Mouse (Mus musculus) kidney, adult 2 months (tissue): ENCODE measurements at regions not wholly inside any gene's neighbourhood (a gene's known extent, or its start where the extent isn't known, plus 50 kb on each side); places are given as distances from the start of the nearest gene placed in this dataset.

Experiments
- DNase-seq: peaks from one replicate; pipeline ENCODE4 v3.0.0; 2021
- H3K27ac ChIP-seq: fragments of 200-500 bp; 2 replicates; pipeline ENCODE4 v1.5.1; 2012; ENCODE audit warnings: low read depth, low read length, control low read depth, inconsistent platforms; ENCODE audit not compliant: insufficient read depth
- H3K27me3 ChIP-seq: fragments of 200-500 bp; replicated peaks from 2 replicates; pipeline ENCODE4 v1.6.1; 2012; ENCODE audit warnings: mild to moderate bottlenecking, moderate library complexity, low read length, inconsistent platforms; ENCODE audit not compliant: control insufficient read depth, insufficient read depth
- H3K36me3 ChIP-seq: fragments of 200-500 bp; 2 replicates; pipeline ENCODE4 v1.6.1; 2012; ENCODE audit warnings: mild to moderate bottlenecking, moderate library complexity, low read length, inconsistent platforms; ENCODE audit not compliant: control insufficient read depth, insufficient read depth
- H3K4me1 ChIP-seq: fragments of 200-500 bp; 2 replicates; pipeline ENCODE4 v1.6.1; 2011; ENCODE audit warnings: low read length; ENCODE audit not compliant: control insufficient read depth, insufficient read depth
- H3K4me3 ChIP-seq: fragments of 200-500 bp; 2 replicates; pipeline ENCODE4 v1.5.1; 2011; ENCODE audit warnings: mild to moderate bottlenecking, low read depth, low read length, control low read depth; ENCODE audit not compliant: insufficient read depth
- CTCF ChIP-seq: fragments of 200-500 bp; conservative IDR thresholded peaks from 2 replicates; pipeline ENCODE4 v1.5.1; 2011; ENCODE audit warnings: low read depth, mild to moderate bottlenecking, control low read depth, low read length, moderate library complexity, mixed read lengths; ENCODE audit not compliant: insufficient read depth, insufficient read length
- POLR2A ChIP-seq: fragments of 200-500 bp; IDR thresholded peaks from one replicate; pipeline ENCODE4 v1.6.1; 2011; ENCODE audit warnings: low read depth, low read length, control low read depth
- WGBS: fragments of 180-500 bp; shearing (Covaris S2); methylation state at CpG from one replicate; pipeline ENCODE4 v1.1.7; 2018; 5-methylcytosine and 5-hydroxymethylcytosine counted together

DNA sequence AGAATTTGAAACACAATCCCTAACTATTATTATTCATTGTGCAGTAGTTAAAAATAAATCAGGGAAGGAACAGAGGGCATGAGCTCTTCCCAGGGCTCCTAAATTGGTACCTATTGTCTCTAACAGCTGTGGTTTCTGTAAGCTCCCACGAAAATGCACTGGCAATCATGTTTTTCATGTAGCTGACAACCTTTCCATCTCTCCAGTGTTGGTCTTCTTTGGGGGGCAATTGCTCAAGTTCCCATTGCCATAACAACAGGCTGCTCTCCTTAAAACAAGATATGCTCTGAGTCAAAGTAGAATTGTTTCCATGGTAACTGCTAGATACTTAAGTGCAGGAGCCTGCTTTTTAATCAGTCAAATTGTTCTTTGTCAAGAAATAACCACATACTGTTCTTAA is 322.7 kb downstream of the Fam198b start:
- H3K27me3 ChIP-seq, result no peaks in the 10 kb centered on the region
- H3K4me3 ChIP-seq, result no peak overlapping the region
- no peaks in the 10 kb centered on the region for H3K36me3 ChIP-seq
- 22% methylated on average over 1 of the region's 1 CpGs for WGBS
- no peak overlapping the region for H3K27ac ChIP-seq
- no peak for DNase-seq
- H3K4me1 ChIP-seq, result no peaks in the 10 kb centered on the region
- no peak for TF ChIP-seq CTCF
- TF ChIP-seq POLR2A, result no peak

DNA sequence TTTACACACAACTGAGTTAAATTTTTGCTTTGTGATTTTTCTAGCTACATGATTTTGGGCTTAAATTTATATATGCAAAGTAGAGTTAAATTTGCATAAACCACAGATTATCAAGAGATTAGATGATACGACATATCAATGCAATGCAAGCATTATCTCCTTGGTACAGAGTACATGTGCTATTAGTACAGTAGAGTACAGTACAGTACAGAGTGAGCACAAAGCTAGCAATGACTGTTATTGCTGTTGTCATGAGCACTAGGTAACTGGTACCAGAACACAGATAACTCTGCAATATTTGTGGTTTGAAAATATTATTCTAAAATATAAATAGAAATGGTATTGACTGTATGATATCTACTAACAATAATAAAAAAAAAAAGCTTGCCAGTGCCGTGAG is 323.7 kb downstream of the Fam198b start:
- no peak overlapping the region for H3K27ac ChIP-seq
- WGBS, result 93% methylated on average over 2 of the region's 2 CpGs
- no peaks in the 10 kb centered on the region for H3K36me3 ChIP-seq
- no peak for TF ChIP-seq CTCF
- no peak for TF ChIP-seq POLR2A
- no peak for DNase-seq
- no peaks in the 10 kb centered on the region for H3K4me1 ChIP-seq
- no peak overlapping the region for H3K4me3 ChIP-seq
- no peaks in the 10 kb centered on the region for H3K27me3 ChIP-seq

DNA sequence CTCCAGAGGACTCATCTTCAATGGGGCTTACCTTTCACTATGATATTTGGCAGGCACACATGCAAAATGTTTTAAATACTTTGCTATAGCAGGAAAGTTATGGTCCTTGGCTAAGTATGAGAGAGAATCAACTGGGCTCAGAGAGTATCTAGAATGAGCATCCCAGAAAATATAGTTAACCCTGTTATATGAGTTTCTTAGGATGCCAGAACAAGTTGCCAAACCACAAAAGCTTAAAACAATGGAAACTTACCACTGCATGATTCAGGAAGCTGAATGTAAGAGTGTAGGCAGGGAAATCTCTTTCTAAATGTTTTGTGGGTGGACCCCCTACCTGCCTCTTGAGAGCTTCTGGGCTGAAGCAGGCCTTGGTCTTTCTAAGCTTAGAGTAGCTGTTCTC is 325.3 kb downstream of the Fam198b start:
- TF ChIP-seq POLR2A (no peak), CTCF (no peak)
- Histone ChIP-seq H3K36me3 (no peaks in the 10 kb centered on the region), H3K27ac (no peak overlapping the region), H3K27me3 (no peaks in the 10 kb centered on the region), H3K4me3 (no peak overlapping the region), H3K4me1 (no peaks in the 10 kb centered on the region)
- DNase-seq, result no peak

- TF ChIP-seq CTCF (no peak), POLR2A (no peak)
- Histone ChIP-seq H3K27ac (no peak overlapping the region), H3K4me1 (no peaks in the 10 kb centered on the region), H3K4me3 (no peak overlapping the region), H3K27me3 (no peaks in the 10 kb centered on the region), H3K36me3 (no peaks in the 10 kb centered on the region)
- no peak for DNase-seq
- WGBS, result 57% methylated on average over 3 of the region's 3 CpGs
Observed at GRCm38 (mm10) chr3:80211323-80212109, 327.2 kb downstream of the Fam198b start.

- Histone ChIP-seq H3K27me3 (no peaks in the 10 kb centered on the region), H3K4me3 (no peak overlapping the region), H3K4me1 (no peaks in the 10 kb centered on the region), H3K36me3 (no peaks in the 10 kb centered on the region), H3K27ac (no peak overlapping the region)
- WGBS, result 39% methylated on average over 5 of the region's 5 CpGs
- TF ChIP-seq CTCF, result no peak
- TF ChIP-seq POLR2A, result no peak
- DNase-seq, result no peak
Observed at GRCm38 (mm10) chr3:80248611-80249010, 364.3 kb downstream of the Fam198b start.

DNA sequence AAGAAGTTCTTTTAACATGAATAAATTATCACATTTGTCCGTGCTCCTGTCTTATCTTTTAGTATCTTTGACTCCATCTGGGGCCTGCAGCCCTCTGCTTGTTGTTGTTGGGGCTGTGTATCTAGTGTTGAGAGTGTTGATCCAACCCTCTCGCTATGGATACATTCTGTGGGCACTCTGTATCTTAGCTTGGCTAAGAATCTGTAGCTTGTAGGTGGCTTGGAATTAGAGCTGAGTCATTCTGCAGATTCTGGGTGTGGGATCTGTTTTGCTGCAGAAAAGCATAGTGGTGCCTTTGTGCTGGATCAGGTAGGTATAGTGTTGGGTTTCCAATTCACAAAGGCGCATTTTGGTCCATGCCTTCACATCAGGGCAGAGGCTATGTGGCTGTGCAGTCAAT is 365.6 kb downstream of the Fam198b start:
- Histone ChIP-seq H3K27ac (no peak overlapping the region), H3K27me3 (no peaks in the 10 kb centered on the region), H3K36me3 (no peaks in the 10 kb centered on the region), H3K4me3 (no peak overlapping the region), H3K4me1 (no peaks in the 10 kb centered on the region)
- no peak for DNase-seq
- no peak for TF ChIP-seq CTCF
- no peak for TF ChIP-seq POLR2A
- WGBS, result 75% methylated on average over 3 of the region's 3 CpGs

DNA sequence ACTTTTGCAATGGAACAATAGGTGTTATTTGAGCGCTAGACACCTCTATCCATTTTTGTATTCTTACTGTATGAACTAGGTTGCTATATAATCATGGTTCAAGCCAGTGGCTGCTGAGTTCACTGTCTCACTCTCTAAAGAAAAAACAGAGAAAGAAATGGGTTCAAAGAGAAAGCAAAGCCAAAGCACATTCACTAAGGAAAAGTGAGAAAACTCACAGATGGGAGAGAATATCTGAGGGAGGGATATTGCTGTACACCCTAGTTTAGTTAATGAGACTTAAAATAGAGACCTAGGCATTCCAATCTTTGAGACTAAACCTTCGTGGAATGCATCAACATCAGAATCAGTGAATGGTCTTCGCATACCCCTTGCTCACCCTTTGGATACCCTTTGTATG is 371.0 kb downstream of the Fam198b start:
- WGBS, result 84% methylated on average over 3 of the region's 3 CpGs
- DNase-seq, result no peak

More for the DNA sequence above, 371.0 kb downstream of the Fam198b start:
- no peak for TF ChIP-seq POLR2A
- no peak for TF ChIP-seq CTCF
- Histone ChIP-seq H3K27ac (no peak overlapping the region), H3K27me3 (no peaks in the 10 kb centered on the region), H3K4me3 (no peak overlapping the region), H3K4me1 (no peaks in the 10 kb centered on the region), H3K36me3 (no peaks in the 10 kb centered on the region)
